Mouse (Mus musculus): Measurements from ENCODE around the gene Cd164l2. TPM values are rescaled to one million over a fixed set of nuclear protein-coding genes. Genes with fewer than 3 reads are reported as not detected.
A peak's percentile ranks its signal among the peaks of the same experiment; 100 is the strongest.

Gene Cd164l2
- total RNA-seq, 2 experiments from 2014 or later, result 1.1 to 2.6 TPM

GRCm38 (mm10) chr4:133217641-133218040 lies 5.7 kb downstream of the Cd164l2 start:
- DNase-seq (ENCODE audit: low spot score in 2 of 2), result peak in 1 of 2 experiments; percentile 51

DNA sequence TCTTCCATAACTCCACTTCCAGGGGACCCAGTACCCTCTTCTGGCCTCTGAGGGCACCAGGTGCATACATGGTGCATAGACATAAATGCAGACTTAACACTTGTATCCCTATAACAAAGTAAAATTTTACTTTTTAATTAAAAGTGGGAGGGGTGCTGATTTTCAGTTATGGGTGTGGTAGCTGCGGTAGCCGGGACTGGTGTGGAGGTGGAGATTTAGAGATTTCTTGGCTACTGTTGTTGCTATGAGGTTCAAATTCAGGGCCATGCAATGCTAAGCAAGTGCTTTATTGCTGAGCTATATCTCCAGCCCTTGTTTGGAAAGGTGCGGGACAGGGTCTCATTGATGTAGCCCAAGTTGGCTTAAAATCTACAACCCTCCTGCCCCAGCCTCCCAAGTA lies 6.8 kb downstream of the Cd164l2 start:
- DNase-seq (ENCODE audit: low spot score in 2 of 2), result no peak

GRCm38 (mm10) chr4:133220656-133221055 lies 8.7 kb downstream of the Cd164l2 start:
- DNase-seq (ENCODE audit: low spot score in 2 of 2), result no peak

GRCm38 (mm10) chr4:133221701-133222100 lies 9.8 kb downstream of the Cd164l2 start:
- DNase-seq (ENCODE audit: low spot score in 2 of 2), result no peak

GRCm38 (mm10) chr4:133223875-133224274 lies 11.9 kb downstream of the Cd164l2 start:
- no peak for DNase-seq (ENCODE audit: low spot score in 2 of 2)

- DNase-seq (ENCODE audit: low spot score in 2 of 2), result no peak
These were observed 14.1 kb downstream of the Cd164l2 start for GRCm38 (mm10) chr4:133226073-133226472.

GRCm38 (mm10) chr4:133227636-133228035 lies 15.7 kb downstream of the Cd164l2 start:
- DNase-seq (ENCODE audit: low spot score in 2 of 2), result no peak

DNA sequence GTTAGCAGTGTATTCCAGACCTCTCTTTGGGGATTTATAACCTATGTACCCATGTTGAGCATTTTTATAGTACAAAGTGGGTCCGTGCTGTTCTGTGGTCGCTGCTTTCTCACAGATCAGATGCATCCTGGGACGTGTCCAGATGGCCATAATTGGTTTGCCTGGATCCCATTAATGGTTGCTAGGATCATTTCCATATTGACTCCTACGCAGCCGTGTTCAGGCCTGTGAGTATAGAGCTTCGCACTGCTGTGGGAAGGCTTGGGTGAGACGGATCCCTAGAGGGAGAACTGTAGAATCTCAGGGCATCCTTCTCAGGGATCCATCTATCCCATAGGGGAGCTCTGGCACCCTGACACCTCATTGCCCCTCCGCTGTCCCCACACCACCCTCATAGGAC lies 17.7 kb downstream of the Cd164l2 start:
- DNase-seq (ENCODE audit: low spot score in 2 of 2), result no peak

DNA sequence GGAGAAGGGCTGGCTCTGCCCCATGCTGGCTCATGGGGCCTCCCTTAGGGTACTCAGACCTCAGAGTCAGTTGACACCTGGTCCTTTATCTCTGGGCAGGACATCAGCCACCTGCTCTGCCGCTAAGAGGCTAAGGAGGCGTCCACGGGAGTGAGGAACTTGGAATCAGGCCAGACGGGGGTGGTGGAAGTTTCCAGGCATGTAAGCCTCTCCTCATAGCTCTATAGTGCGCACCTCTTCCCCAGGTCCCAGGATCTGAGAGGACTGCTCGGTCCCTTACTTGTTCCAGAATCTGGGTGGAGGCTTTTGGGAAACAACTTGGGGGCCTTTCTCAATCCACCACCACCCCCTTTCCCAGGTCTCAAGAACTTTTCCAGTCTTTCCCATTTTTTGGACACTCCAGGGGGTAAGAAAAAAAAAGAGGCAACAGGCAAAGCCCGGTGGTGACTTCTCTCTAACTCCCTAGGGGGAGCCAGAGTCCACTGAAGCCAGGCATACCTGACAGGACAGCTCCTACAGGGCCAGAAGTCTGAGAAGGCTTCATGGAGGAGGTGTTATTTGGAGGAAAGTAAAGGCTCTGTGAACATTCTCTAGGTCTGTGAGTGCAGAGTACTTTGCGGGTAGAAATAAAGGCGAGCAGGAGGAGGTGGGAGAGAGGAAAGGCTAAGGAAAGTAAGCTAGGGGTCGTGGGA lies 21.5 kb downstream of the Cd164l2 start:
- DNase-seq (ENCODE audit: low spot score in 2 of 2), result no peak

DNA sequence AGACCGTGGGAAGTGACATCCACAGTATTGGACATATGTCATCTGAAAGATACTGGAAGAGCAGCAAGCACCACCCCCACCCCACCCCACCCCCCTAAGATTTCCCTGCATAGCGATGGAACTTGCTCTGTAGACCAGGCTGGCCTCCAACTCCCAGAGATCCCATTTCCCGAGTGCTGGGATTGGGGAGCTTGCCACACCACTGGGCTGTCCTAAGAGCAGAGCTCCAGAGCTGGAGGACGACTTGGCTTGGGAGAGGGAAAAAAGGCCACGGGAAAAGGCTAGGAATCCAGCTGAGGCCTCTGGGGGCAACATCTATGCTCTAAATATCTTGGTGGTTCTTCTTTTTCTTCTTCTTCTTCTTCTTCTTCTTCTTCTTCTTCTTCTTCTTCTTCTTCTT lies 22.8 kb downstream of the Cd164l2 start:
- no peak for DNase-seq (ENCODE audit: low spot score in 2 of 2)

GRCm38 (mm10) chr4:133235415-133235814 lies 23.5 kb downstream of the Cd164l2 start:
- no peak for DNase-seq (ENCODE audit: low spot score in 2 of 2)

GRCm38 (mm10) chr4:133237911-133238310 lies 26.0 kb downstream of the Cd164l2 start:
- no peak for DNase-seq (ENCODE audit: low spot score in 2 of 2)

GRCm38 (mm10) chr4:133240490-133240921 lies 28.6 kb downstream of the Cd164l2 start, which contains the start of gene Map3k6:
Gene Map3k6, plus strand, starts transcription at chr4:133240818.
- peak; percentile 76 to 82 for DNase-seq (ENCODE audit: low spot score in 2 of 2)

DNA sequence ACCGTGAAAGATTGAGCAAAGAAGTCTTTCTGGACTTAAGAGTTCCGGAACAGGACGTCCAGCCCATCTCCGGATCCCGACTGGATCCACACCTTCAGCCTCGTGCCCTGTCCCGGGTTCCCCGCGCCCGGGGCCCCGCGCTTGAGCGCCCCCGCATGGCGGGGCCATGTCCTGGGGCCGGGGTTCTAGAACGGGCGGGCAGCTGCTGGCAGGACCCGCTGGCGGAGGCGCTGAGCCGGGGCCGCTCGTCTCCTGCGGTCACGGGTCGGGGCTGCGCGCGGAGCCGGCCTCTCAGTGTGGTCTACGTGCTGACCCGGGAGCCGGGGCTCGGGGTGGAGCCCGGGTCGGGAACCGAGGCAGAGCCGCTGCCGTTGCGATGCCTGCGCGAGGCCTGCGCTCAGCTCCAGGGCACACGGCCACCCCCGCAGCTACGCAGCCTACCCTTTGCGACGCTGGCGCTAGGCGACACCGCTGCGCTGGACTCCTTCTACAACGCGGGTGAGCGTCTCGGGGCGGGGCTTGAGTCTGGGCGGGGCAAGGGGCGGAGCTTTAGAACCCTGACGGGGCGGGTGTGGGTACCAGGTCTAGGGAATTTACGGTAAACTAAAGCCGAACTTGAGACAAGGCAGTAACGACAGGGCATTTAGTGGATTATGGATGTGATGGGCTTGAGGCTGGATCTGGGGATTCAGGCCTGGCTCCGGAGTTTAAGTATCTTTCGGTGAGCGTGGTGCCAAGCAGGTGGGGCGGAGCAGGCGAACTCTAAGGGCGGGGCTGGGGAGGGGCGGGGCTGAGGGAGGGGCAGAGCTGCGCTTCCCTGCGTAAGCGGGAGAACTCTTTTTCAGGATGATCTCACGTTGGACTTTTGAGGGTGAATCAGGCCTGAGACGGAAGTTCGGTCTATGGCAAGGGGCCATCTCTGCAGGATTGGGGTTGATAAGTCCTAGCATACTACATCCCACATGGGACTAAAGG lies 29.3 kb downstream of the Cd164l2 start:
- peak; percentile 92 to 93 for DNase-seq (ENCODE audit: low spot score in 2 of 2)

- DNase-seq (ENCODE audit: low spot score in 2 of 2), result no peak
These were observed 30.0 kb downstream of the Cd164l2 start for GRCm38 (mm10) chr4:133241910-133242309.

DNA sequence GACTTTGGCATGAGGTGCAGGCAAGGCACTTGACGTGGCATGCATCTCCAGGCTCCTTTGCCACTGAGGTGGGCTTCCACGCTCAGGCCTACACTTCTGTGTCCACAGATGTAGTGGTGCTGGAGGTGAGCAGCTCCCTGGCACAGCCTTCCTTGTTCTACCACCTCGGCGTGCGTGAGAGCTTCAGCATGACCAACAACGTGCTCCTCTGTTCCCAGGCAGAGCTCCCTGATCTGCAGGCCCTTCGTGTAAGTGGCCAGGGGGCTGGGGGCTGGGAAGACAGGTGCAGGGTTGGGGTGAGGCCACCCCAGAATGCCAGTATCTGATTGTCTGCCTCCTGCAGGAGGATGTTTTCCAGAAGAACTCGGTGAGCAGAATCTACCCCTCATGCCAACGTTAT lies 30.8 kb downstream of the Cd164l2 start:
- no peak for DNase-seq (ENCODE audit: low spot score in 2 of 2)

DNA sequence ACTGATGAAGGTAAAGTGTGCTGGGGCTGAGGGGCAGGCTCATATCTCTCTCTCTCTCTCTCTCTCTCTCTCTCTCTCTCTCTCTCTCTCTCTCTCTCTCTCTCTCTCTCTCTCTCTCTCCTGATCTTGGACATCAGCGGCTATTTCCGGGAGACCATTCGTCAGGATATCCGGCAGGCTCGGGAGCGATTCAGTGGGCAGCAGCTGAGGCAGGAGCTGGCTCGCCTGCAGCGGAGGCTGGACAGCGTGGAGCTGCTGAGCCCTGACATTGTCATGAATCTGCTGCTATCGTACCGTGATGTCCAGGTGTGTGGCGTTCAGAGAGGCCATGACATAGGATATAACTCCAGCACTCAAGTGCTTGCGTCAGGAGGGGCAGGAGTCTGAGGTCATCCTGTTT lies 31.6 kb downstream of the Cd164l2 start:
- DNase-seq (ENCODE audit: low spot score in 2 of 2), result no peak

- DNase-seq (ENCODE audit: low spot score in 2 of 2), result no peak
These were observed 32.4 kb downstream of the Cd164l2 start for GRCm38 (mm10) chr4:133244289-133244688.

GRCm38 (mm10) chr4:133247072-133247471 lies 35.1 kb downstream of the Cd164l2 start:
- DNase-seq (ENCODE audit: low spot score in 2 of 2), result no peak

GRCm38 (mm10) chr4:133247806-133248449 lies 36.0 kb downstream of the Cd164l2 start:
- DNase-seq (ENCODE audit: low spot score in 2 of 2), result no peak

DNA sequence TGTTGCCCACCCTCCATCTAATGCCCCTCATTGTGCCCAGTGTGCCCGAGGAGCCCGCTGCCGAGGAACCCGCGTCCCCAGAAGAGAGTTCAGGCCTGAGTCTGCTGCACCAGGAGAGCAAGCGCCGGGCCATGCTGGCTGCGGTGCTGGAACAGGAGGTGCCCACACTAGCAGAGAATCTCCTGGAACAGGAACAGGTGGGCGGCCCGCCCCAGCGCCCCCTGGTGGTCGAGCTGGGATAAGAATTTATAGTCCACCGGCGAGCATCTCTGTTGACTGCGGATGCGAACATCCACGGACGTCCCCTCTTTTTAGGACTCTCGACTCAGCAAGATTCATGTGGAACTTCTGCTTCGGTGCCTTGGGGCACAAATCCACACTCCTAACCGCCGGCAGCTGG lies 38.7 kb downstream of the Cd164l2 start:
- DNase-seq (ENCODE audit: low spot score in 2 of 2), result peak; percentile 80 to 86

All from adrenal gland, adult 18-20 months (tissue).